Mouse (Mus musculus): ENCODE measurements around the gene H2al1h.
"Not testable (repeated sequence)": the region's sequence is repeated elsewhere in the genome, so short reads cannot be mapped to it uniquely, and the experiment has no call there.

The H2al1h gene

GRCm38 (mm10) chrX:11321192-11321591, at the start of gene H2al1h:
TSS of gene H2al1h (plus strand) at chrX:11321492.
- DNase-seq (ENCODE audit: low spot score in 2 of 2): not testable (repeated sequence)

- no peak for DNase-seq (ENCODE audit: low spot score in 2 of 2)
Observed at GRCm38 (mm10) chrX:11273190-11273589, 48.1 kb upstream of the H2al1h start.

GRCm38 (mm10) chrX:11277083-11277482, 44.2 kb upstream of the H2al1h start:
- DNase-seq (ENCODE audit: low spot score in 2 of 2): no peak

GRCm38 (mm10) chrX:11280741-11281140, 40.6 kb upstream of the H2al1h start:
- DNase-seq (ENCODE audit: low spot score in 2 of 2): no peak

- DNase-seq (ENCODE audit: low spot score in 2 of 2): no peak
Observed at GRCm38 (mm10) chrX:11288306-11288882, 32.9 kb upstream of the H2al1h start.

- no peak for DNase-seq (ENCODE audit: low spot score in 2 of 2)
Observed at GRCm38 (mm10) chrX:11289244-11289643, 32.0 kb upstream of the H2al1h start.

GRCm38 (mm10) chrX:11298957-11299356, 22.3 kb upstream of the H2al1h start, which contains the start of gene H2al1a:
TSS of gene H2al1a (plus strand) at chrX:11299257.
- DNase-seq (ENCODE audit: low spot score in 2 of 2): not testable (repeated sequence)

GRCm38 (mm10) chrX:11302132-11302531, 19.2 kb upstream of the H2al1h start, which contains the start of gene H2al1b:
TSS of gene H2al1b (plus strand) at chrX:11302432.
- DNase-seq (ENCODE audit: low spot score in 2 of 2): not testable (repeated sequence)

- DNase-seq (ENCODE audit: low spot score in 2 of 2): not testable (repeated sequence)
Observed at GRCm38 (mm10) chrX:11305355-11305754, 15.9 kb upstream of the H2al1h start, which contains the start of gene H2al1c. TSS of gene H2al1c (plus strand) at chrX:11305655.

- not testable (repeated sequence) for DNase-seq (ENCODE audit: low spot score in 2 of 2)
Observed at GRCm38 (mm10) chrX:11308524-11308923, 12.8 kb upstream of the H2al1h start, which contains the start of gene H2al1d. TSS of gene H2al1d (plus strand) at chrX:11308824.

- DNase-seq (ENCODE audit: low spot score in 2 of 2): not testable (repeated sequence)
Observed at GRCm38 (mm10) chrX:11311634-11312033, 9.7 kb upstream of the H2al1h start, which contains the start of gene H2al1e. TSS of gene H2al1e (plus strand) at chrX:11311934.

GRCm38 (mm10) chrX:11314858-11315257, 6.4 kb upstream of the H2al1h start, which contains the start of gene H2al1f:
TSS of gene H2al1f (plus strand) at chrX:11315158.
- DNase-seq (ENCODE audit: low spot score in 2 of 2): not testable (repeated sequence)

- DNase-seq (ENCODE audit: low spot score in 2 of 2): not testable (repeated sequence)
Observed at GRCm38 (mm10) chrX:11317956-11318355, 3.3 kb upstream of the H2al1h start, which contains the start of gene H2al1g. TSS of gene H2al1g (plus strand) at chrX:11318256.

- not testable (repeated sequence) for DNase-seq (ENCODE audit: low spot score in 2 of 2)
Observed at GRCm38 (mm10) chrX:11324359-11324758, 3.1 kb downstream of the H2al1h start, which contains the start of gene H2al1i. TSS of gene H2al1i (plus strand) at chrX:11324659.

- not testable (repeated sequence) for DNase-seq (ENCODE audit: low spot score in 2 of 2)
Observed at GRCm38 (mm10) chrX:11327522-11327921, 6.2 kb downstream of the H2al1h start, which contains the start of gene H2al1j. TSS of gene H2al1j (plus strand) at chrX:11327822.

GRCm38 (mm10) chrX:11345762-11346161, 24.5 kb downstream of the H2al1h start:
- no peak for DNase-seq (ENCODE audit: low spot score in 2 of 2)

GRCm38 (mm10) chrX:11346756-11347155, 25.5 kb downstream of the H2al1h start:
- no peak for DNase-seq (ENCODE audit: low spot score in 2 of 2)

- DNase-seq (ENCODE audit: low spot score in 2 of 2): no peak
Observed at GRCm38 (mm10) chrX:11360823-11361222, 39.5 kb downstream of the H2al1h start.

GRCm38 (mm10) chrX:11361261-11361660, 40.0 kb downstream of the H2al1h start:
- no peak for DNase-seq (ENCODE audit: low spot score in 2 of 2)

- DNase-seq (ENCODE audit: low spot score in 2 of 2): no peak
Observed at GRCm38 (mm10) chrX:11363890-11364289, 42.6 kb downstream of the H2al1h start.

GRCm38 (mm10) chrX:11365151-11365550, 43.9 kb downstream of the H2al1h start:
- no peak for DNase-seq (ENCODE audit: low spot score in 2 of 2)
